8 mouse cellular contexts compared by ENCODE assay signal in the genomic region with DNA sequence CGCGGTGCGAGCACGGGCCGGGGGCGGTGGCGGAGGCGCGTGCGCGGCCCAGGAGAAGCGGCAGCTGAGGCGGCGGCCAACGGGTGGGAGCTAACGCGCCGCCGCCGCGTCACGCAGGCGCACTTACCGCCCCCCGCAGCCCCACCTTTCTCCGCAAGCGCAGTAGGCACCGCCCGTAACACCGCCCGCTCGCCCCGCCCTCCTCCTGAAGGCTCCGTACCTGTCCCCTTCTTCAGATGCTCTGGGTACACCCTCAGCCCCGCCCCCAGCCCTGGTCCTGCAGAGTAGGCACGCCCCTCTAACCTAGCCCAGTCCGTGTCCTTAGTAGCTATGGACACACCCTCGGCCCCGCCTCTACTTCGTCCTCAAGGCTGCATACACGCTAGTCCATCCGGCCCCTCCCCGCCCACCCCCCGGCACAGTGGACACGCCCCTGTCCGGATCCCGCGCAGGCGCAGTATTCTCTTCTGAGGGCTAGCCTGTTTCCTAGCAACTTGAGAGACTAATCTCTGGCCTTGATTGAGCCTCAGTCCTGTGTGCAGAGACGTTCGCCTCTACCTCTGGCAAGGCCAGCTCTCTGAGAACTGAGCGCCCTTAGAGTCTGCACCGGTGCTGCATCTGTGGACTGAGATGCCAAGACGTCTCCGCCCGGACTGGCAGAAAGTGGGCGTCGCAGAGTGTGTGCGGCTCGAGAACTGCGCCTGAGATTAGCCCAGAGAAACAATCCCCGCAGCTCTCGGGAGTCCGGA. TPM values are rescaled to one million over a fixed set of nuclear protein-coding genes. Genes with fewer than 3 reads are reported as not detected.
DNase-seq lines count a peak whose midpoint lies in the region; ATAC-seq and TF ChIP-seq lines count a peak whose summit lies in the region.

A gene (minus strand): TSS at position 124 of the 749 bp plus-strand sequence.

- no peaks in the 10 kb centered on the region for H3K9me3 ChIP-seq in hindbrain, postnatal 0 days (ENCODE audit: low read length)

- peak; percentile 100 for DNase-seq in ZHBTc4 (ENCODE audit: low read depth, low spot score)
- DNase-seq in gastrocnemius, adult 2 months, result peak; percentile 100
- DNase-seq in hindbrain, postnatal 0 days (ENCODE audit: low spot score), result peak; percentile 99
- DNase-seq in left cerebral cortex, adult 2 months (ENCODE audit: extremely low spot score in 1 of 2, low spot score in 2 of 2), result peak; percentile 99
- DNase-seq in right cerebral cortex, adult 2 months (ENCODE audit: low spot score in 2 of 2), result peak; percentile 99
- peak; percentile 100 for DNase-seq in urinary bladder, postnatal 14 days (ENCODE audit: low spot score)

- H3K4me1 ChIP-seq in hindbrain, postnatal 0 days (ENCODE audit: insufficient read depth, low read length), result peaks cover 18% of the 10 kb centered on the region

- peak within 1 kb of the TSS; percentile 94 for H3K9ac ChIP-seq in hindbrain, postnatal 0 days (replicated peaks; ENCODE audit: low read length)

- H3K36me3 ChIP-seq in hindbrain, postnatal 0 days (ENCODE audit: insufficient read depth, low read length), result no peaks in the 10 kb centered on the region

- intact Hi-C loops in gastrocnemius, adult 2 months (cut with DNase I), result loop anchor here (5.0 kb wide), 1 partner anchor 34 kb away; no protein-coding TSS in a partner anchor
- intact Hi-C loops in left cerebral cortex, adult 2 months (cut with DNase I), result loop anchor here (1.0 to 5.0 kb wide), 2 partner anchors 38 to 276 kb away; a partner anchor contains a TSS

- H3K4me3 ChIP-seq in gastrocnemius, adult 2 months, result peak within 1 kb of the TSS; percentile 94
- H3K4me3 ChIP-seq in hindbrain, postnatal 0 days (ENCODE audit: low read length), result peak within 1 kb of the TSS; percentile 94
- H3K4me3 ChIP-seq in left cerebral cortex, adult 2 months, result peak within 1 kb of the TSS; percentile 74

- no peaks in the 10 kb centered on the region for H3K27me3 ChIP-seq in hindbrain, postnatal 0 days (ENCODE audit: insufficient read depth, low read length)

- under 1% methylated on average over 42 of the region's 64 CpGs for WGBS in hindbrain, postnatal 0 days

- ATAC-seq in common myeloid progenitor, adult 5-6 weeks (replicated peaks; ENCODE audit: low read depth, poor library complexity, severe bottlenecking), result peak; percentile 97
- ATAC-seq in hindbrain, postnatal 0 days, result peak; percentile 99
- peak; percentile 98 for ATAC-seq in megakaryocyte, adult 5-6 weeks (ENCODE audit: poor library complexity, severe bottlenecking)

- no peak for TF ChIP-seq CTCF in gastrocnemius, adult 2 months (IDR thresholded peaks at IDR 0.05)
- TF ChIP-seq CTCF in hindbrain, postnatal 0 days (IDR thresholded peaks at IDR 0.05; ENCODE audit: low read depth), result no peak
- no peak for TF ChIP-seq CTCF in left cerebral cortex, adult 2 months (IDR thresholded peaks at IDR 0.05)

- peak within 1 kb of the TSS; percentile 91 for H3K27ac ChIP-seq in gastrocnemius, adult 2 months
- H3K27ac ChIP-seq in hindbrain, postnatal 0 days, result peak within 1 kb of the TSS; percentile 97
- peak within 1 kb of the TSS; percentile 86 for H3K27ac ChIP-seq in left cerebral cortex, adult 2 months

- H3K4me2 ChIP-seq in hindbrain, postnatal 0 days (ENCODE audit: low read depth, low read length), result peak within 1 kb of the TSS; percentile 73

RNA-seq across cellular contexts. Expression of the gene that starts here (rescaled TPM):
- 46.6 and 58.5 TPM in 2 replicates for total RNA-seq in common myeloid progenitor, adult 5-6 weeks (2017)
- total RNA-seq in gastrocnemius, adult 2 months (2021), result 10 to 100 TPM; 43.7 to 55.7 TPM
- 98.7 and 106 TPM in 2 replicates for total RNA-seq in hindbrain, postnatal 0 days (2014; rRNA removed)
- 44.1 and 56.8 TPM in 2 replicates for polyA plus RNA-seq in hindbrain, postnatal 0 days (2015; fragmentation: Nextera tagmentation; extraction: Ambion mirVana)
- total RNA-seq in left cerebral cortex, adult 2 months (2021), result 100 to 1,000 TPM; 150 to 159 TPM
- total RNA-seq in megakaryocyte, adult 5-6 weeks (2015), result 3.4 and 4.4 TPM in 2 replicates
- total RNA-seq in megakaryocyte, adult 5-6 weeks (2017), result 10.2 and 24.2 TPM in 2 replicates

Comparison
In these comparisons a context has a peak if more than half of its experiments do, and no peak if none do; other contexts are left out.
1. Peak in every context shown above with its lines: DNase-seq, ATAC-seq, H3K4me3 ChIP-seq and H3K27ac ChIP-seq.